Mouse (Mus musculus): Measurements from ENCODE around the gene Corin.

DNA sequence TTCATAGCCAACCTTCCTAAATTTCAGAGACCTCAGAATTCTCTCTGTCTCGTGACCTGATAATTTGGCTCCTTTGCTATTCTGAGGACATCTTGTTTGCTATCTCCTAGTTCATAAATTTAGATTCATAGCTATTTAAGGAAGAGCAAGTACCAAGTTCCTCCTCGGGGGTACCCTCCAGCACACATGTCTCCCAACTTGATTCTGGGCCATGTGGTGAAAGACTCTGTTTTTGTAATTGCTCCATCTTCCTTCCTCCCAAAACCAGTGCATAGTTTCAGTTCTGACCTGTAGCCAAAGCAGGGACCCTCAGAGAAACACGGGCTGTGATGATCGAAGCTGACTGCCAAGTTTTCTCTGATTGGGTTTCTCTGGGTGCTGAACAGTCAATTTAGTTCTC is 7.5 kb downstream of the Corin start:
- TF ChIP-seq POLR2A (IDR thresholded peaks at IDR 0.05; ENCODE audit: extremely low read depth, insufficient read depth, low read length) (no peak), CTCF (IDR thresholded peaks at IDR 0.05; ENCODE audit: low read depth, low read length) (no peak)

Data from liver, adult 2 months (tissue).